Mouse (Mus musculus): ENCODE data around the gene Fam120a. TPM values are rescaled to one million over a fixed set of nuclear protein-coding genes. Genes with fewer than 3 reads are reported as not detected.

The Fam120a gene
- polyA plus RNA-seq, 1 experiment from 2014 or later, result 164 TPM

- H3K27ac ChIP-seq, result no peak overlapping the region
- H3K79me2 ChIP-seq (ENCODE audit: inconsistent target), result peaks cover 47% of the 10 kb centered on the region
- H3K4me3 ChIP-seq (ENCODE audit: inconsistent target), result no peak overlapping the region
- H3K36me3 ChIP-seq (ENCODE audit: inconsistent target), result peaks cover 90% of the 10 kb centered on the region
- WGBS (ENCODE audit: missing documents), result 89% methylated on average over 3 of the region's 3 CpGs
Measured at GRCm38 (mm10) chr13:48913141-48913540, 54.7 kb downstream of the Fam120a start.

GRCm38 (mm10) chr13:48911426-48911825, 56.4 kb downstream of the Fam120a start:
- Histone ChIP-seq H3K4me3 (ENCODE audit: inconsistent target) (no peak overlapping the region), H3K79me2 (ENCODE audit: inconsistent target) (peaks cover 30% of the 10 kb centered on the region; the same call in 1 of the 2 replicates), H3K36me3 (ENCODE audit: inconsistent target) (peaks cover 93% of the 10 kb centered on the region), H3K27ac (no peak overlapping the region)
- WGBS (ENCODE audit: missing documents), result 98% methylated on average over 7 of the region's 7 CpGs

- Histone ChIP-seq H3K27ac (no peak overlapping the region), H3K4me3 (ENCODE audit: inconsistent target) (no peak overlapping the region), H3K79me2 (ENCODE audit: inconsistent target) (no peaks in the 10 kb centered on the region; the same call in 1 of the 2 replicates), H3K36me3 (ENCODE audit: inconsistent target) (peaks cover 93% of the 10 kb centered on the region)
- WGBS (ENCODE audit: missing documents), result 100% methylated on average over 2 of the region's 2 CpGs
Measured at GRCm38 (mm10) chr13:48905458-48905857, 62.4 kb downstream of the Fam120a start.

GRCm38 (mm10) chr13:48895376-48895775, 72.4 kb downstream of the Fam120a start:
- peaks cover 4% of the 10 kb centered on the region; the same call in 1 of the 2 replicates for H3K79me2 ChIP-seq (ENCODE audit: inconsistent target)
- no peak overlapping the region for H3K27ac ChIP-seq
- no peak overlapping the region for H3K4me3 ChIP-seq (ENCODE audit: inconsistent target)
- peaks cover 81% of the 10 kb centered on the region for H3K36me3 ChIP-seq (ENCODE audit: inconsistent target)
- WGBS (ENCODE audit: missing documents), result 18% methylated on average over 5 of the region's 5 CpGs

- H3K79me2 ChIP-seq (ENCODE audit: inconsistent target), result peaks cover 4% of the 10 kb centered on the region; the same call in 1 of the 2 replicates
- peaks cover 86% of the 10 kb centered on the region for H3K36me3 ChIP-seq (ENCODE audit: inconsistent target)
- H3K4me3 ChIP-seq (ENCODE audit: inconsistent target), result no peak overlapping the region
- 95% methylated on average over 3 of the region's 4 CpGs for WGBS (ENCODE audit: missing documents)
- H3K27ac ChIP-seq, result no peak overlapping the region
Measured at GRCm38 (mm10) chr13:48890260-48890960, 77.4 kb downstream of the Fam120a start.

- H3K4me3 ChIP-seq (ENCODE audit: inconsistent target), result peak overlapping the region; percentile 26
- H3K27ac ChIP-seq, result peak overlapping the region; percentile 68
- no peaks in the 10 kb centered on the region for H3K79me2 ChIP-seq (ENCODE audit: inconsistent target)
- peaks cover 35% of the 10 kb centered on the region for H3K36me3 ChIP-seq (ENCODE audit: inconsistent target)
- under 1% methylated on average over 36 of the region's 36 CpGs for WGBS (ENCODE audit: missing documents)
Measured at GRCm38 (mm10) chr13:48878534-48878933, 89.3 kb downstream of the Fam120a start.

- H3K27ac ChIP-seq, result peak overlapping the region; percentile 68
- H3K4me3 ChIP-seq (ENCODE audit: inconsistent target), result peak overlapping the region; percentile 26; the same call in 1 of the 2 replicates
- H3K36me3 ChIP-seq (ENCODE audit: inconsistent target), result peaks cover 28% of the 10 kb centered on the region; the same call in 1 of the 2 replicates
- H3K79me2 ChIP-seq (ENCODE audit: inconsistent target), result no peaks in the 10 kb centered on the region
Measured at GRCm38 (mm10) chr13:48877805-48878204, 90.0 kb downstream of the Fam120a start.

GRCm38 (mm10) chr13:48872726-48873125, 95.1 kb downstream of the Fam120a start:
- Histone ChIP-seq H3K79me2 (ENCODE audit: inconsistent target) (peaks cover 22% of the 10 kb centered on the region), H3K4me3 (ENCODE audit: inconsistent target) (no peak overlapping the region), H3K27ac (no peak overlapping the region), H3K36me3 (ENCODE audit: inconsistent target) (no peaks in the 10 kb centered on the region)
- WGBS (ENCODE audit: missing documents), result 75% methylated on average over 5 of the region's 5 CpGs

- no peak overlapping the region for H3K27ac ChIP-seq
- peaks cover 29% of the 10 kb centered on the region for H3K79me2 ChIP-seq (ENCODE audit: inconsistent target)
- H3K36me3 ChIP-seq (ENCODE audit: inconsistent target), result no peaks in the 10 kb centered on the region
- 55% methylated on average over 7 of the region's 7 CpGs for WGBS (ENCODE audit: missing documents)
- peak overlapping the region; percentile 51 for H3K4me3 ChIP-seq (ENCODE audit: inconsistent target)
Measured at GRCm38 (mm10) chr13:48871887-48872606, 95.8 kb downstream of the Fam120a start.

GRCm38 (mm10) chr13:48870771-48871731, 96.8 kb downstream of the Fam120a start, which contains the start of gene Phf2:
Phf2 (minus strand) TSS chr13:48871119.
- Histone ChIP-seq H3K27ac (peak within 1 kb of the TSS; percentile 35; the same call in 1 of the 2 replicates), H3K79me2 (ENCODE audit: inconsistent target) (peaks cover 38% of the 10 kb centered on the region), H3K36me3 (ENCODE audit: inconsistent target) (no peaks in the 10 kb centered on the region), H3K4me3 (ENCODE audit: inconsistent target) (peak within 1 kb of the TSS; percentile 51)
- 1% methylated on average over 90 of the region's 117 CpGs for WGBS (ENCODE audit: missing documents)

GRCm38 (mm10) chr13:48869950-48870770, 97.7 kb downstream of the Fam120a start:
- H3K79me2 ChIP-seq (ENCODE audit: inconsistent target), result peaks cover 47% of the 10 kb centered on the region
- 1% methylated on average over 76 of the region's 102 CpGs for WGBS (ENCODE audit: missing documents)
- no peaks in the 10 kb centered on the region for H3K36me3 ChIP-seq (ENCODE audit: inconsistent target)
- peak overlapping the region; percentile 39 for H3K4me3 ChIP-seq (ENCODE audit: inconsistent target)
- H3K27ac ChIP-seq, result peak overlapping the region; percentile 13; the same call in 1 of the 2 replicates

GRCm38 (mm10) chr13:48869600-48869949, 98.2 kb downstream of the Fam120a start:
- H3K79me2 ChIP-seq (ENCODE audit: inconsistent target), result peaks cover 53% of the 10 kb centered on the region
- 43% methylated on average over 5 of the region's 5 CpGs for WGBS (ENCODE audit: missing documents)
- H3K36me3 ChIP-seq (ENCODE audit: inconsistent target), result no peaks in the 10 kb centered on the region
- H3K27ac ChIP-seq, result peak overlapping the region; percentile 13; the same call in 1 of the 2 replicates
- peak overlapping the region; percentile 39 for H3K4me3 ChIP-seq (ENCODE audit: inconsistent target)

- H3K27ac ChIP-seq, result no peak overlapping the region
- 44% methylated on average over 5 of the region's 5 CpGs for WGBS (ENCODE audit: missing documents)
Measured at GRCm38 (mm10) chr13:48869088-48869487, 98.7 kb downstream of the Fam120a start.

More at GRCm38 (mm10) chr13:48869088-48869487, 98.7 kb downstream of the Fam120a start:
- Histone ChIP-seq H3K79me2 (ENCODE audit: inconsistent target) (peaks cover 58% of the 10 kb centered on the region), H3K4me3 (ENCODE audit: inconsistent target) (peak overlapping the region; percentile 39; the same call in 1 of the 2 replicates), H3K36me3 (ENCODE audit: inconsistent target) (no peaks in the 10 kb centered on the region)
